Mouse (Mus musculus) CD4-positive helper T cell, adult 2 months (primary cell): Measurements from ENCODE around the gene Gng11.

ENCODE experiments used
- DNase-seq: peaks from one replicate; pipeline ENCODE4 v3.0.0-alpha.2; 2012; ENCODE audit warnings: low read depth, missing footprints, low spot score

The Gng11 gene

DNA sequence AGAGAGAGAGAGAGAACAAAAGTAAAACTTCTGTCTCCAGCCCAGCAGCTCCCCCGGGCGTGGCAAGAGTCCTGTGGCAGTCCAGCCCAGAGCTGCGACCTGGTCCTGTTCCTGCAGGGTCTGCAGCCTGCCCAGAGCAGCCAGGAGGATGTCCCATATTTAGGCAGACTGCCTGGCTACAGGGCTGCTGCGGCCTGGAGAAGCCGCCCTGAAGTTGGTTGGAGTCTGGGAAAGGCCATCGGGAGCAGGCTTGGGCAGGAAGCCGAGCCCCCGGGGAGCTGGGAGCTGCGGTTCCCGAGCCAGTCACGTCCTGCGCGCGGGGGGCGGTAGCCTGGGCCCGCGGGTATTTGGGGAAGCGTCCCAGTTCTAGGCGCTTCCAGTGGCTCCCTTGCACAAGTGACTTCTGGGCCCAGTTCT lies at the start of gene Gng11:
Gng11 (plus strand) TSS at position 15 of the 417 bp plus-strand sequence.
- no peak for DNase-seq

DNA sequence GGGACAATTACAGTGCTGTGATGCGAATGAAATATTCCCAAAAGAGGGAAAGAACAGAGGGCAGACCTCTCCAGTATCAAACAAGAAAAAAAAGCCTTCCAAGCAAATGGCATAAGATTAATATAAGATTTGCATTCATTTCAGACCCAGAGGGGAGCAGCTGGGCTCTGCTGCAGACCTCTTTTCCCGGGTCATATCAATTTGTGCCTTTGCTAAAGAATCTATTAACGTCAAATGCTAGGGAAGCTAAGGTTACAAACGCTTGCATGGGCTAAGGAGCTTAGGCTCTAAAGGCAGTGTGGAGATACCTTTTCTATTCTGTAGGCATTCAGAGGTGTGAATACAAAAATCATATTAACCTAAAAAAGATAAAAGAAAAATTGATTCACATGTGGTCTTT lies 48.7 kb upstream of the Gng11 start:
- no peak for DNase-seq

DNA sequence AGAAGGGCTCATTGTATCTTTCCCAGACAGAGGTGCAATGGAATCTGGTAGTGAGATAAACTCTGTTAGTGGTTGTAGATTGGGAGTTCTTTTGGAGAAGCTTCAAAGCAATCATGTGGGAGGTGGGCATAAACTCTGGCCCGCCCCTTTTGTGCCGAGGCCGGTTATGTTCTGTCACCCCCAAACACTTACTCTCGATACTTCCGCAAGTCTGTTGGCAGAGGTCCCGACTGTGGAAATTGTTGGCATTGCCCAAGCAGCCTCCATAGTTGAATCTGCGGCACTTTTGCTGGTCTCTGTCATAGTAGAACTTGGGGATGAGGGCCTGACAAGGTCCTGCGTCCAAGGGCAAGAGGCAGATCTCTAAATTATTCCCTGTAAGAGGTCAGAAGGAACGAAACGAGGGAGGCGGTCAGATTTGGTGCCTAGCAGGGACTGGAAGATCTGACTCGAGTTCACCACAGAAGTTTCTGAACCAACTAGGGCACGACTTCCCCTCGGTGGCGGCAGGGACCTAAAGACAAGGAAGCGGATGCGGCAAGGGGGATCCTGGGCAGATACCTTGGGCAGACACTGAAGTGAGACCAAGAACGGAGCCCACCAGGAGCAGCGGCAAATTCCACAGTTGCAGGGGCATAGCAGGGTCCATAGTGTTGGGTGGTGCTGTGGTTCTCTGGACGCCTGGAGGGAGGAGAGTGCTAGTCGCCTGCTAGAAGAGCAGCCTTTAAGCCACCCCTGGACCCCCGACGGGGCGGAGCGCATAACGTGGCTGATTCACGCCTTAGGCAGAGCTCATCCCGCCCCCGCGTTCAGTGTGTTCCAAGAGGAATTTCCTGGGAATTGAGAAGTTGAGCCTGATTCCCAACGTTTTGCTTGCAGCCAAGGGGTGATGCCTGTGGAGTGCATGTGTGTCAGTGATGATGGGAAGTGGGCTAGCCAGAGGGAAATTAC lies 35.8 kb upstream of the Gng11 start:
- no peak for DNase-seq

DNA sequence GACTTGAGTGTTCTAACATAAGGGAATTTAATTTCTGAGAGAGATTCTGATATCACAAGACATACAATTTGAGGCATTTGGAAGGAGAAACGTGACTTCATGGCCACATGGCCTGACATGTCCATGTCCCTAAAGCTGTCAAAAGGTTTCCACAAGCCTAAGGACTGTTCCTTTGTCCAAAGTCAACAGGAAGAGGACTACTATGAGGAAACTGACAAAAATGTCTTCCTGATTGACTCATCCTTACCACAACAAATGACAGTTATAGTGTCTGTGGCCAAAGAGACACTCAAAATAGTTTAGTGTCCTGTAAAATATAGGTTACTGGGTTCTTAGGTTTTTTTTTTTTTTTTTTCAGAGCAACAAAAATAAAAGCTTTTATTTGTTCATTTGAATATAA lies 30.0 kb upstream of the Gng11 start:
- no peak for DNase-seq

DNA sequence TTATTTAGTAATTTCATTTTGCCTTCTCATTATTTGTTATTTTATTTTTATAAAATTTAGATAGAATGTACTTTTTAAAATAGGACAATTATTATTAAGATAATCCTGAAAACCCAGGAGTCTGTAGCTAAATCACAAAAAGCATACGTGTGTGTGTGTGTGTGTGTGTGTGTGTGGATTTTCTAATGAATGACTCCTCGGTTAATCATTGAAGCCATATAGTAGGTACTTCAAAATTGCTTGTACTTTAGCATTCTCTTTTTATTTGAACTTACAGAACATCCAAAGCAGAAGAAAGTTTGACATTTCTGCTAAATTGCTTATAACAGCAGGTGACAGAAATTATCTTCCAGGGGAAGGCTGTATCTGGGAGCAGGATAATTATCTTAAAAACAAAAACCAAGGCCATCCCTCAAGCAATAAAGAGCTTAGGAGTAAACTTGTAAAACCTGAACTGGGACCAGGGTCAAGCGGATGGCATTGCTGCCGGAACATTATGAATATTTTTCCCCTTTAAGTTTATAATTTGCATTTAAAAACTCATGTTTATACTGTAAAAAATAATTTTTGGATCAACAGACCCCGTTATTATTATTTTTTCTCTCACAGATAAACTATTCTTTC lies 20.9 kb upstream of the Gng11 start:
- DNase-seq, result no peak

DNA sequence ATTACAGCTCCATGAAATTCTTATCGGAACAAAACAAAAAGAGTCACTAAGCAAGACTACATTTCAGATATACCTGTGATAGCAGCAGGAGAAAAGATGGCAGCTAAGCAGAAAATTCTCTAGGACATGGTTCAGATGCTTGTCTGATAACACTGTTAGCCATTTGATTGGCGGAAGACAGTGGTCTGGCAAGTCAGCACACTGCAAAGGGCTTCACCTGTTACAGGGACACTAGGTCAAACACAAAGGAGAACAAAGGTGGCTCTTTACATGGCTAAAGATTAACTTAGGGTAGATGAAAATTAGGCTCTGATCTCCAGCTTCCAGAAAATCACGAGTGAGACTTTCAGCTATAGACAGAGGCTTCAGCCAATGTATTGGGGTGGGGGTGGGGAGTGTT lies 15.0 kb upstream of the Gng11 start, which contains the start of gene Tfpi2:
Tfpi2 (minus strand) TSS at position 170 of the 400 bp plus-strand sequence.
- DNase-seq, result no peak

DNA sequence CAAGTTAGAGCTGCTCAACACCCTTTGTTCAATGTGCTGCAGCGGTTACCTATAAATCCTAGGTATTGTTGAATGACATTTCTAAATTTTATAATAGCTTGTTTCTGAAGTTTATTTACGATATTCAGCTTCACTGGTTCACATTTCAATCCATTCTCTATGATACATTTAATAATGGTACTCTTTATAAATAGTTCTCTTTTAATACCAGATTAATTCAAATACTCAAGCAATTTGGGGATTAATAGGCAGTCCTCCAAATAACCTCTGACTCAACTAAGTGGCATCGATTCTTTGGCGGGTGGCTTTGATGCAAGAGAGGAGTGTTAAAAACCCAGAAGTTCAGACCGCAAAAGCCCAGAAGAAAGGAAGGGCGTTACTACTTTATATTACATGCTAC lies 10.2 kb upstream of the Gng11 start, which contains the start of gene Gngt1:
Gngt1 (plus strand) TSS at position 301 of the 400 bp plus-strand sequence.
- DNase-seq, result no peak

DNA sequence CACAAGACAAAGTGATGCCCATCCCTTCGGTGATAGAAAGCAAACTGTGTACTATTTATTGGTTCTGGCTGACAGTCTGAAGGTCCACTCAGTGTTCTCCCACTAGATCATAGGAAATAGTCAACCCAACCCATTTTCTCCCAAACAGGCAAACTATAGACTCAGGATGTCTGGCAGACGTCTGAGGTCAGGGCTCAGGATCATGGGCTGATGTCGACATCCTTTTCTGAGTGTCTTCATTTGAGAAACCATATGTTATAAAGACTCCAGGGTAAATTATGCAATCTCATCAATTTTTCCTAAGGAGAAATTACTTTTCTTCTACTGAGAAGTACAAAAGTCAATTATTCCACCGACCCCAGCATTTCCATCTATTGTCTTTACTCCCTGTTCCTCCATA lies 5.6 kb upstream of the Gng11 start:
- DNase-seq, result no peak

DNA sequence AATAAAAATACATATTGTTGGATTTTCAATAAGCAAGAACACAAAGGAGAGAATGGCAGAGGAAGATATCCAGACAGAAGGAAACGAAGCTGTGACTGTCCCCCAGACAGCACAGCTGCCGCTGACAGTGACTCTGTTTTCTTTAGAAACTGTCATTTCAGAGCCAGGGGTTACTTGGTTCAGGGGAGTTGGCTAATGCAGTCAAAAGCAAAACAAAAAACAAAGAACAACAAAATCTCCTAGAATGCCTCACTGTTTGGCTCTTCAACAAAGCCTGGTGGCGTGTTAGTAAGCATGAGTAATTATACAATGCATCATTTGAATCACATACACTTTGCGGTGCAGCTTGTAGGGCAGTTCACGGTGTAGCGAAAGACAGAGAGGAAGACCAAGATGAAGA lies 4.4 kb upstream of the Gng11 start:
- no peak for DNase-seq

DNA sequence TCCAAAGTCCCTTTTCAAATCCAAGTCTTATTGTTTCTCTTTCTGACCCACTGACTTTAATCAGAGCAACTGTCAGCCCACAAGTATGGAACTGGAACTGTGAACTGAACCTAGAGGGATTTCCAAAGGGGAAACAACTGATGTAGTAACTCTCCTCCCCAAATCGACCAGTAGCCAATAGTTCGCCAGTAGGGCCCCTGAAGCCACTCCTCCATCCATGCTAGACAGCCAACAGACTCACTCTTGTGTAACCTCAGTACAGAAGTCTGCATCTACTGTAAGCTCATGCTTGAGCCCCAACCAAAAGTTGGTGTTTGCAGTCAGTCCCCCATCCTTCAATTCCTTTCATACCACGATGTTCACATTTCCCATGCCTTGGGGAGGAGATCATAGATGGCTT lies 3.0 kb upstream of the Gng11 start:
- no peak for DNase-seq

DNA sequence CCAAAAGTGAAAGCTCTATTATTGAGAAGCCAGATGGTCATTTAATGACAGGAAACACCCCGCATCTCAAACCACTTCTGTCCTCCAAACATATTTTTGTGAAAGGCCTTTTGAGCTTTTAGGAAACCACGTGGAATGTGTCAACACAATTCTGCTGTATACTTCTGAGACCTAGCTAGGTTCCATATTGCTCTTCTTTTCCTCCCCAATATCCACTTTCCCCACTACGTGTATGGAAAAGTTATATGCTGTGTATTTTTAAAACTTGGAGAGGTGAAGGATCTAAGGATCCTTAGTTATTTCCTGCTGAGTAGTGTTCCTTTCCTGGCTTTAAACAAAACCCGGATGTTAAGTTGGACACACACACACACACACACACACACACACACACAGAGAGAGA lies 259 bp upstream of the Gng11 start:
- no peak for DNase-seq

DNA sequence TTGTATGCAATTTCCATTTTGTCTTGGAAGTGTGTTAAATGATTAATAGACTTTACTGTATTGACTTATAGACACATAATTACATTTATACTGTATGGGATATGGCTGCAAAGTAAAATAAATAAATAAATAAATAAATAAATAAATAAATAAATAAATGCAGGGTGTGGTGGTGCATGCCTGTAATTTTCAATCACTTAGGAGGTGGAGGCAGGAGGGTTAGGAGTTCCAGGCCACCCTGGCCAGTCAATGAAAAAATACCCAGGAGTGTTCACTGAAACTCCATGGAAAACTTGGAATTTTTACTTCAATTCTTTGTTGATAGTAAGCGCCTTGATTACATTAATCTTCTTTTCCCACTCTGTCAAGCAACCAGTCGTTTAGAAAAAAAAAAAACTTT lies 1.1 kb downstream of the Gng11 start:
- DNase-seq, result no peak

DNA sequence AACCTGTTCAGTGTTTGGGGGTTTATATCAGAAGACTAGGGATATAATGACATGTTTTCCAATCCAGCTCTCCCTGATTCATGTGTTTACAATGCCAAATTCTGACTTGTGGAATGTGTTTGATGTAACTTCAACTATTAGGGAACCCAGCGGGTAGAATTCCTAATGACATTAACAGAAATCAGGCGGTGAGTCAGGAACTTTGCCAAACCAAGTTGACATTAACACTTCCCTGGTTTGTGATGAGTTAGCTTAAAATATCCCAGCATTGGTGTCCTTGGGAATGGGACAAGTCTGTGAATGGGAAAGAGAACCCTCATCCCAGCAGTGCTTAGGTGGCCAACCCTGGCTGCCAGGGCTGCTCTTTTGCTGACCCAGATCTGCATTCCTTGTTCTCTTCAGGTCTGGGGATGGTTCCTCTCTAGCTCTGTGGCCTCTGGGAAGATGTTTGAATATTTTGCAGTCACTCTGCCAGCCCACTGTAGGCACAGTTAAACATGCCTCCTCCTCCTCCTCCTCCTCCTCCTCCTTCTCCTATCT lies 4.9 kb downstream of the Gng11 start:
- DNase-seq, result no peak

DNA sequence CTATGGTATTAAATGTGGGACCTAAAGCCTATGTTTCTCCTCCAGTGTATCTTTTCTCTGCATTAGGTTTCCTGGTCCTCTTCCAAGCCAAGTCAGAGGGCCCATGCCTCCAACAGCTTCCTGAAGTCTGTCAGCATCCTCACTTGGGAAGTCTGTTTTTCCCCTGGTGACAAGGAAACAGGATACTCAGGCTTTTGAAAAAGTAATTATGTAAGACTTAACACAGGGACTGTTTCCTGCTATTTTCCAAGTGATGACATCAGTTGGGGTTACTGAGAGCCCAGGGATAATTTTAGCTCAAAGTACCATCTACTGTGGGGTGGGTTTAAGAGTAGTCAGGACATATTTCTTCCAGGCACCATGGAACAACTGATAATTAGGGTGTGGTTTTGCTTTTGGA lies 5.8 kb downstream of the Gng11 start:
- DNase-seq, result no peak

DNA sequence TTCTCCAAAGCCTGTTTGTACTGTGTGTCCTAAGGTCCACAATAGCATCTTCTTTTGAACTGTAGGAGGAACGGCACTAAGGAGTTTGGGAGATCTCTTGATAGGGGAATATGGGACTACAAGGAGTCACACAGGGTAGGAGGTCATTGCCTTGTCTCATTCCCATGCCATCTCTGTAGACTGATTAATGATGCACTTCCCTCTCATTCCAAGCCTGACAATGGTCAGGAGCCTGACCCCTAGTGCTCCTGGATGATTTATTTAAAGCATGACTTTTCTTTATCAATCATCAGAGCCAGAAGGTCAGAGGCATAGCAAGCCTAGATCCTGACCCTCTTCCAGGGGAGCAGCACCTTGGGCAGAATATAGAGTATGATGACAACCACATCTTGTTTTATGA lies 18.9 kb downstream of the Gng11 start:
- no peak for DNase-seq

DNA sequence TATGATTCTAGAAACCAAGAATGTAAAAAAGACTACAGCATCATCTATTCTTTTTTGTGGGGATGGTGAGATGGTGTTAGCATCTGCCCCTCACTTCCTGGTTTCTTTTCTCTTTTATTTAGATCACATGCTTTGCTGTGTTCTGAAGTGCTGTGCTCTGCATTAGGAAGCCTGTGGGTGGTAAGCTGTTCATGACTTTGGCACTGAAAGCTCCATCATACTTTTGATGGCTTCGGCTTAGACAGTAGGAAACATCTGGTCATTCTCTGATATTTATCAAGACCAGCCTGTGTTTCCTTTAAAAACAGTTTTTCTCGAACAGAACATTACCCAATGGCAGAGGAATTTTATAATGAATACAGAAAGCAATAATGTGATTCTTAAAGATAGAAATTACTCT lies 22.7 kb downstream of the Gng11 start:
- no peak for DNase-seq

DNA sequence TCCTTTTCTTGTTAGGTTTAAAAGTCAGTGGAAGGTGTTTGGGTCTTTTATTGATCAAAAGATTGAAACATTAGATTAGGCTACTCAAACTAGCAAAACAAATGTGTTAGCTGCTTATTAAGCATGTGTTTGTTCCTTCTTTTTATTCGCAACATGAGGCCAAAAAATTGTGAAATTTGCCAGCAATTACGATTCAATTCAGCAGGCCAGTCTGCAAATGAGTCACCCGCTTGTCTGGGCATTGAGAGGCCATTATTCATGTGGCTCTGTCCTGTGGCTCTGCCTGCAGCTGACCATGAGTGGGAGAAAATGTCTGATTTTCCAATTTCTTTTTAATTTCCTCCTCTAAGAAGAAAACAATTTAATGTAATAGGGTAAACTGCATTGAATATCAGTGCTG lies 27.3 kb downstream of the Gng11 start:
- no peak for DNase-seq

DNA sequence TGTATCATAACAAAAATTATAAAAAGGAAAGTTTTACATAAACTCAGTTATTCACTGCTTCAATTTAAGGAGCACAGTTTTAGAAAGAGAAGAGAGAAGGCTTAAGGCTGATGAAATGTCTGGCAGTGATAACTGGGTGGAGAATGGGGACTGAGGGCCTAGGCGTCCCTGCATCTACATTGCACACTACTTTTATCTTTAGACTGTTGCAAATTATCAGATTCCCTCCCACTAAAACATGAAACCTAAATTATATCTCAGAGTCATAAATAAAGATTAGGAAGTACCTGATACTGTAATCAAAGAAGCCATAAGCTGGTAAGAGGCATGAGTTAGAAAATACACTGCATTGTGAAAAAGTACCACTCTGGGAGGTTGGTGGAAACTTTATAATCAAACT lies 38.1 kb downstream of the Gng11 start:
- no peak for DNase-seq

DNA sequence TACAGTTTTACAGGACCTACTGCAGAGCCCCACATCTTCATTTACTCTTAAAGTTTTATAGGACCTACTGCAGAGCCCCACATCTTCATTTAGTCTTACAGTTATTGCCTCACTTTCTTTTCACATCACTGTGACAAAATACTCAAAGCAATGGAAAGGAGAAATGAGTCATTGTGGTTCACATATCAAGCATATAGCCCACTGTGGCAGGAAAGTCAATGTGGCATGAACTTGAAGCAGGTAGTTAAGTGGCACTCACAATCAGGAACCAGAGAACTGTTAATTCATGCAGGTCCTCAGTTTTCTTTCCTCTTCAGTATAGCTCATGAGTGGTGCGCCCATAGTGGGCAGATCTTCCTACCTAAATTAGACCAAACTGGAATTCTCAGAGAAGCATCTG lies 43.5 kb downstream of the Gng11 start:
- DNase-seq, result no peak

DNA sequence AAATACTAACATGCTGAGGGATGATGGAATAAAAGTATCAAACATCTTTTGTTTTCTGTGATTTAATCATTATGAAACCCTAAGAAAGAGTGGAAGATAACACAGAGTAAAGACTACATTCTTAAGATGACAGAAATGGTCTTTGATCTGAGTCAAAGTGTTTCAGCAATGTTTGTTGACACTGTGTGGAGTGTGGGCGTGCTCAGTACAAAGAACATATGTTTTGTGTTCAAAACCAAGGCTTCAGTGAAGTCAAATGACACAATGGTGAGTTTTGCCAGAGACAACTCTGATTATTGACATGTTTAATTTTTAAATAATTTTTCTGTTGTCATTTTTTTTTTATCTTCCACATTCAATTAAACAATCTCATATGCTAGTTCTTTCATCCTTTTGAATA lies 49.1 kb downstream of the Gng11 start:
- DNase-seq, result no peak

DNA sequence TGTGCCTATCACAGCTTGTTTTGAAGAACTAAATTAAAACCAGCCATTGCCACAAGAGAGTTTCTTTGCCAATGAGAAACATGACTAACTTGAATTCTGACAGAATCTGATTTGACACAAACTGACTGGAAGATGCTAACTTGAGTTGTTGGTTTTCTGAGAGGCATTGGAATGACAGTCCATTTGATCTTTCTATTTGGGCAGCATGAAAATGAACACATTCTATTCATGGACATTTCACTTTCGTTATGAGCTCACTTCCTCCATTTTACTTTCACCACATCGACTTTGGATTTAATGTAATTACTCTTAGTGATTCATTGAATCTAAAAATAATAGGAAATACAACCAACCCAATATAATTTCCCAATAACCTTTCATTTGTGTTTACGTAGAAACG lies 50.7 kb downstream of the Gng11 start:
- DNase-seq, result no peak
